Mouse (Mus musculus) stomach, embryonic 15.5 days (tissue): Measurements from ENCODE around the gene Kcnip1. TPM values are rescaled to one million over a fixed set of nuclear protein-coding genes. Genes with fewer than 3 reads are reported as not detected.

ENCODE experiments used
- ATAC-seq: fragments of 200-750 bp; cut with Nextera tagmentation; 2 replicates; pipeline ENCODE4 v1.8.0; 2017; ENCODE audit warnings: low read depth, moderate number of reproducible peaks, moderate TSS enrichment; ENCODE audit not compliant: insufficient read depth, low FRiP score
- H3K27ac ChIP-seq: fragments of 300-500 bp; sonication (generic); 2 replicates; pipeline ENCODE4 v1.5.1; 2015; ENCODE audit warnings: mild to moderate bottlenecking, inconsistent platforms
- H3K27me3 ChIP-seq: fragments of 300-500 bp; sonication (generic); replicated peaks from 2 replicates; pipeline ENCODE4 v1.6.1; 2015; ENCODE audit warnings: inconsistent platforms
- H3K36me3 ChIP-seq: fragments of 300-500 bp; sonication (generic); 2 replicates; pipeline ENCODE4 v1.6.1; 2015; ENCODE audit warnings: inconsistent platforms
- H3K4me1 ChIP-seq: fragments of 300-500 bp; sonication (generic); 2 replicates; pipeline ENCODE4 v1.6.1; 2015; ENCODE audit warnings: inconsistent platforms
- H3K4me2 ChIP-seq: fragments of 300-500 bp; sonication (generic); 2 replicates; pipeline ENCODE4 v1.6.1; 2015; ENCODE audit warnings: mild to moderate bottlenecking, inconsistent platforms
- H3K4me3 ChIP-seq: fragments of 300-500 bp; sonication (generic); replicated peaks from 2 replicates; pipeline ENCODE4 v1.5.1; 2015; ENCODE audit warnings: inconsistent platforms
- H3K9ac ChIP-seq: fragments of 300-500 bp; sonication (generic); 2 replicates; pipeline ENCODE4 v1.6.1; 2015; ENCODE audit warnings: inconsistent platforms
- H3K9me3 ChIP-seq: fragments of 300-500 bp; sonication (generic); 2 replicates; pipeline ENCODE4 v1.6.1; 2016; ENCODE audit warnings: inconsistent platforms
- WGBS: fragments of 180-500 bp; shearing (Covaris S2); methylation state at CpG from one replicate; pipeline ENCODE4 v1.1.7; 2015; 5-methylcytosine and 5-hydroxymethylcytosine counted together
- polyA plus RNA-seq: library from polyadenylated mRNA; unstranded; fragments of >200 nt; fragmentation: Nextera tagmentation; extraction: Ambion mirVana; gene quantifications from 2 replicates; pipeline ENCODE4 v1.2.1, GENCODE M21; 2015

Kcnip1 gene
- polyA plus RNA-seq, 1 experiment from 2014 or later = 11.8 TPM

- no peaks in the 10 kb centered on the region for H3K9me3 ChIP-seq
- H3K4me3 ChIP-seq = no peak overlapping the region
- no peaks in the 10 kb centered on the region for H3K27me3 ChIP-seq
- no peak overlapping the region for H3K4me2 ChIP-seq
- H3K27ac ChIP-seq = no peak overlapping the region
- H3K36me3 ChIP-seq = no peaks in the 10 kb centered on the region
- WGBS = 80% methylated on average over 12 of the region's 12 CpGs
- no peak overlapping the region for H3K9ac ChIP-seq
- H3K4me1 ChIP-seq = peaks cover 8% of the 10 kb centered on the region; the same call in 1 of the 2 replicates
- no peak for ATAC-seq
Measured at GRCm38 (mm10) chr11:34009316-34010087, 16.6 kb upstream of the Kcnip1 start.

- H3K4me2 ChIP-seq = no peak overlapping the region
- no peaks in the 10 kb centered on the region for H3K9me3 ChIP-seq
- no peak overlapping the region for H3K27ac ChIP-seq
- H3K36me3 ChIP-seq = no peaks in the 10 kb centered on the region
- 32% methylated on average over 9 of the region's 9 CpGs for WGBS
- H3K4me1 ChIP-seq = peaks cover 8% of the 10 kb centered on the region; the same call in 1 of the 2 replicates
- H3K27me3 ChIP-seq = no peaks in the 10 kb centered on the region
- H3K4me3 ChIP-seq = no peak overlapping the region
- no peak overlapping the region for H3K9ac ChIP-seq
- no peak for ATAC-seq
Measured at GRCm38 (mm10) chr11:34008702-34009101, 15.8 kb upstream of the Kcnip1 start.

- Histone ChIP-seq H3K27ac (no peak overlapping the region), H3K36me3 (no peaks in the 10 kb centered on the region), H3K27me3 (no peaks in the 10 kb centered on the region), H3K4me1 (peaks cover 8% of the 10 kb centered on the region; the same call in 1 of the 2 replicates), H3K4me2 (no peak overlapping the region), H3K9ac (no peak overlapping the region), H3K4me3 (no peak overlapping the region), H3K9me3 (no peaks in the 10 kb centered on the region)
- no peak for ATAC-seq
- WGBS = 83% methylated on average over 11 of the region's 11 CpGs
Measured at GRCm38 (mm10) chr11:34008214-34008613, 15.3 kb upstream of the Kcnip1 start.

GRCm38 (mm10) chr11:34007616-34008015 lies 14.7 kb upstream of the Kcnip1 start:
- no peaks in the 10 kb centered on the region for H3K27me3 ChIP-seq
- ATAC-seq = no peak
- no peaks in the 10 kb centered on the region for H3K36me3 ChIP-seq
- no peak overlapping the region for H3K27ac ChIP-seq
- H3K9ac ChIP-seq = no peak overlapping the region
- H3K9me3 ChIP-seq = no peaks in the 10 kb centered on the region
- peaks cover 8% of the 10 kb centered on the region; the same call in 1 of the 2 replicates for H3K4me1 ChIP-seq
- H3K4me3 ChIP-seq = no peak overlapping the region
- WGBS = 83% methylated on average over 2 of the region's 2 CpGs
- no peak overlapping the region for H3K4me2 ChIP-seq

GRCm38 (mm10) chr11:34002593-34002965 lies 9.6 kb upstream of the Kcnip1 start:
- no peaks in the 10 kb centered on the region for H3K9me3 ChIP-seq
- H3K4me2 ChIP-seq = no peak overlapping the region
- H3K27me3 ChIP-seq = no peaks in the 10 kb centered on the region
- H3K4me1 ChIP-seq = no peaks in the 10 kb centered on the region
- H3K36me3 ChIP-seq = no peaks in the 10 kb centered on the region
- no peak overlapping the region for H3K9ac ChIP-seq
- no peak for ATAC-seq
- 72% methylated on average over 5 of the region's 5 CpGs for WGBS
- H3K27ac ChIP-seq = no peak overlapping the region
- no peak overlapping the region for H3K4me3 ChIP-seq

GRCm38 (mm10) chr11:34001938-34002592 lies 9.1 kb upstream of the Kcnip1 start:
- Histone ChIP-seq H3K36me3 (no peaks in the 10 kb centered on the region), H3K9ac (no peak overlapping the region), H3K4me1 (no peaks in the 10 kb centered on the region), H3K9me3 (no peaks in the 10 kb centered on the region), H3K4me3 (no peak overlapping the region), H3K27me3 (no peaks in the 10 kb centered on the region), H3K4me2 (no peak overlapping the region), H3K27ac (no peak overlapping the region)
- WGBS = 7% methylated on average over 5 of the region's 5 CpGs
- no peak for ATAC-seq

GRCm38 (mm10) chr11:34000416-34000815 lies 7.5 kb upstream of the Kcnip1 start:
- Histone ChIP-seq H3K4me3 (no peak overlapping the region), H3K27me3 (no peaks in the 10 kb centered on the region), H3K4me1 (no peaks in the 10 kb centered on the region), H3K9ac (no peak overlapping the region), H3K4me2 (no peak overlapping the region), H3K9me3 (no peaks in the 10 kb centered on the region), H3K27ac (no peak overlapping the region), H3K36me3 (no peaks in the 10 kb centered on the region)
- ATAC-seq = no peak
- WGBS = 75% methylated on average over 3 of the region's 3 CpGs

GRCm38 (mm10) chr11:33998244-33998643 lies 5.3 kb upstream of the Kcnip1 start:
- Histone ChIP-seq H3K9me3 (no peaks in the 10 kb centered on the region), H3K4me2 (no peak overlapping the region), H3K4me3 (no peak overlapping the region), H3K27me3 (no peaks in the 10 kb centered on the region), H3K9ac (no peak overlapping the region), H3K36me3 (no peaks in the 10 kb centered on the region), H3K27ac (no peak overlapping the region), H3K4me1 (no peaks in the 10 kb centered on the region)
- no peak for ATAC-seq
- 62% methylated on average over 10 of the region's 10 CpGs for WGBS

GRCm38 (mm10) chr11:33993496-33993895 lies 544 bp upstream of the Kcnip1 start:
- no peak overlapping the region for H3K9ac ChIP-seq
- H3K27me3 ChIP-seq = no peaks in the 10 kb centered on the region
- WGBS = 50% methylated on average over 5 of the region's 5 CpGs
- peak overlapping the region; percentile 38 for H3K4me2 ChIP-seq
- no peak overlapping the region; the same call in 1 of the 2 replicates for H3K4me3 ChIP-seq
- H3K27ac ChIP-seq = no peak overlapping the region
- H3K9me3 ChIP-seq = no peaks in the 10 kb centered on the region
- H3K4me1 ChIP-seq = 0 out of 2 replicates have a peak, but pooled peaks cover 2% of the 10 kb centered on the region
- H3K36me3 ChIP-seq = no peaks in the 10 kb centered on the region
- peak; percentile 30; the same call in 1 of the 2 replicates for ATAC-seq

- Histone ChIP-seq H3K4me3 (no peak overlapping the region), H3K27ac (no peak overlapping the region), H3K4me1 (0 out of 2 replicates have a peak, but pooled peaks cover 2% of the 10 kb centered on the region), H3K4me2 (no peak overlapping the region), H3K9ac (no peak overlapping the region), H3K36me3 (no peaks in the 10 kb centered on the region), H3K27me3 (no peaks in the 10 kb centered on the region), H3K9me3 (no peaks in the 10 kb centered on the region)
- WGBS = 41% methylated on average over 5 of the region's 5 CpGs
- no peak for ATAC-seq
Measured at GRCm38 (mm10) chr11:33990002-33990401, 3.0 kb downstream of the Kcnip1 start.

- H3K4me2 ChIP-seq = no peak overlapping the region
- H3K4me1 ChIP-seq = no peaks in the 10 kb centered on the region
- no peak for ATAC-seq
- no peaks in the 10 kb centered on the region for H3K27me3 ChIP-seq
- no peak overlapping the region for H3K9ac ChIP-seq
- H3K4me3 ChIP-seq = no peak overlapping the region
- WGBS = 82% methylated on average over 2 of the region's 2 CpGs
- H3K9me3 ChIP-seq = no peaks in the 10 kb centered on the region
- no peak overlapping the region for H3K27ac ChIP-seq
- no peaks in the 10 kb centered on the region for H3K36me3 ChIP-seq
Measured at GRCm38 (mm10) chr11:33986525-33986924, 6.4 kb downstream of the Kcnip1 start.

GRCm38 (mm10) chr11:33980146-33980545 lies 12.8 kb downstream of the Kcnip1 start:
- H3K27me3 ChIP-seq = no peaks in the 10 kb centered on the region
- ATAC-seq = no peak
- no peak overlapping the region for H3K27ac ChIP-seq
- H3K4me2 ChIP-seq = no peak overlapping the region
- 74% methylated on average over 4 of the region's 4 CpGs for WGBS
- H3K4me3 ChIP-seq = no peak overlapping the region
- H3K36me3 ChIP-seq = no peaks in the 10 kb centered on the region
- no peaks in the 10 kb centered on the region for H3K4me1 ChIP-seq
- H3K9me3 ChIP-seq = no peaks in the 10 kb centered on the region
- no peak overlapping the region for H3K9ac ChIP-seq
